Mouse (Mus musculus) regulatory T cell (primary cell): ENCODE measurements at regions not wholly inside any gene's neighbourhood (a gene's known extent, or its start where the extent isn't known, plus 50 kb on each side); places are given as distances from the start of the nearest gene placed in this dataset.
"Not testable (repeated sequence)": the region's sequence is repeated elsewhere in the genome, so short reads cannot be mapped to it uniquely, and the experiment has no call there.

Experiments
- in situ Hi-C: fragments of 300-600 bp; cut with MboI, MseI; formaldehyde crosslinking; loops from one replicate; pipeline ENCODE4 v1.15.1; 2025; ENCODE audit warnings: high pct_unique_total_duplicates

DNA sequence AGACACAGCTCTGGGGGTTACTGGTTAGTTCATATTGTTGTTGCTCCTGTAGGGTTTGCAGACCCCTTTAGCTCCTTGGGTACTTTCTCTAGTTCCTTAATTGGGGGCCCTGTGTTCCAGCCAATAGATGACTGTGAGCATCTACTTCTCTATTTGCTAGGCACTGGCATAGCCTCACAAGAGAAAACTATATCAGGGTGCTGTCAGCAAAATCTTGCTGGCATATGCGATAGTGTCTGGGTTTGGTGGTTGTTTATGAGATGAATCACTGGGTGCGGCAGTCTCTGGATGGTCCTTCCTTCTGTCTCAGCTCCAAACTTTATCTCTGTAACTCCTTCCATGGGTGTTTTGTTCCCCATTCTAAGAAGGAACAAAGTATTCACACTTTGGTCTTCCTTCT lies 897.9 kb upstream of the Edil3 start:
- in situ Hi-C loops, result not testable (repeated sequence)

DNA sequence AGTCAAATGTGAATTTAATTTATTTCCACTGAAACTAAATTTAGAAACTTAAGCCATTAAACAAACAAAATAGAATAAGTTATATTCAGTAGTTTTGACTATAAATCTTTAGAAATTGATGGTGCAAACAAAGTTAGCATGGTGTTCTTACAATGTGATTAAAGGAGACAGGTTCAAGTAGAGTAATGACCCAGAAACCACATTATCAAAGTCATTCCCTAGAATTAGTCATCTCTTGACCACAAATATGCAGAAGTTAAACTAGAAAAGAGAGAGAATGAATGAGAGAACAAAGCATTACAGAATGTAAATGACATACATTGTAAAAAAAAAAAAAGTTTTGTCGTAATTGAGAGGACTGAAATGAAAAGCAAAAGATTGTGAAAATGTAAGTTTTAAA lies 892.7 kb upstream of the Edil3 start:
- in situ Hi-C loops, result loop anchor here (5.0 kb wide), 1 partner anchor 51 kb away; no protein-coding TSS in a partner anchor
